Mouse (Mus musculus) layer of hippocampus, adult 2 months (tissue): Measurements from ENCODE around the gene Emx1. TPM values are rescaled to one million over a fixed set of nuclear protein-coding genes. Genes with fewer than 3 reads are reported as not detected.

Experiments used
- DNase-seq, 2 experiments: peaks; one replicate each; pipeline ENCODE4 v3.0.0; 2022; ENCODE audit warnings: low spot score in 2 of 2
- H3K27ac ChIP-seq: fragments of 200-600 bp; 2 replicates; pipeline ENCODE4 v1.8.1; 2022
- H3K4me3 ChIP-seq: fragments of 200-600 bp; 2 replicates; pipeline ENCODE4 v1.8.1; 2022; ENCODE audit warnings: mild to moderate bottlenecking
- CTCF ChIP-seq: fragments of 200-600 bp; conservative IDR thresholded peaks from 2 replicates; pipeline ENCODE4 v1.8.1; 2022; ENCODE audit warnings: antibody characterized with exemption, mild to moderate bottlenecking, moderate library complexity
- total RNA-seq, 2 experiments: library from RNA; stranded (reverse); gene quantifications; 2 replicates each; pipeline ENCODE4 v1.2.3; 2021

The Emx1 gene
- total RNA-seq, 2 experiments from 2014 or later, result 15.9 to 20.2 TPM

DNA sequence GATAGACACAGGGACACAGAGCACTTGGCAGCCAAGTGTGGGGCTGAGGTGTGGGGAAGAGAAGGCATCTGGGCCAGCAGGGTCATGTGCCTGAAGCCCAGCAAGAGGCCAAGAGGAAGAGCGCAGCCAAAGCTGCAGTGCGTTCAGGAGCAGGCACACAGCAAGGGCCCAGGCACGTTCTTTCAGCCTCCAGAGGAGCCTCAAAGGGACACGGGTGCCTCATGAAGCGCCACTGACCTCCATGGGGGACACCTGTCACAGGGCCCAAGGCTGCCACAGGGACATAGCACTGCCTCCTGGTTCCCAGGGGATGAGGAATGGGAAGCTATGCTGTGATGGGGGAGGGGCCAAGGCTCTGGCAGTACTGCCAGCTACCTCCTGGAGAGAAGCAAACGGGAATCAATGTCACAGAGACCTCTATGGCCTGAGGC lies 63.6 kb downstream of the Emx1 start:
- no peak for DNase-seq
- no peak overlapping the region for H3K4me3 ChIP-seq
- H3K27ac ChIP-seq, result peak overlapping the region; percentile 4; the same call in 1 of the 2 replicates
- TF ChIP-seq CTCF, result no peak

DNA sequence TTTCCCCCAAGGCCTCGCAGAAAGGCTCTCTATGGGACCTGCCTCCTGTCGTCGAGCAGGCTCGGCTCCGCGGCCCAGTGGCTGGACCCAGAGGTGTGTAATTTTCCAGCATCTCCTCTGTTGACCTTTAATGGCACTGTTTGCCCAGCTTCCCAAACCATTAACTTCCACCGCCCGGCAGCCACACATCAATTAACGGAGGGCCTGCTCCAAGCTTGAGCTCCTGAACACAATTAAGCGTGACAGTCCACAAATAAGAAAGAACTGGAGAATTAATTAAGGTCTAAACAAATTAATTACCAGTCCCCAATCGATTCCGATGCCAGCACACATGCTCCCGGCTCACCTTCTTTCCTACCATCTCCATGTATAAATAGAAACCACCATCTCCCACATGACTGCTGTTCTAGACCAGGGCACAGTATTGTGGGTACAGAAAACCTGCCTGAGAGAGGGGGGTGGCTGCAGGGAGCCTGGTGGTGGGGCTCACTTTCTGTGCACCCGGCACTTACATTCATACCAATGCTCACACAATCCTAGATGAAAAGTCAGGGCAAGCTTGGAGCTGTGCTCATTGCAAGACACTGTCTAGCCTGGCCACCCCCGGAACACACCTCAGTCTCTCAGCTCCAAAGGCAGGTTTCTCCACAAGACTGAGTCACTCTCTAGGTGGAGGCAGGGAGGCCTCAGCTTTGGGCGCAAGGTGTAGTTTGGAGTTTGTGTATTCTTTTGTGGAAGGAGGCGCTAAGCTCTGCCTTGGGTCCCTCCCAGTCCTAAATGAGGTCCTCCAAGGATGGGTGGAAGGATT lies 65.2 kb downstream of the Emx1 start:
- TF ChIP-seq CTCF, result no peak
- H3K27ac ChIP-seq, result peak overlapping the region; percentile 64
- H3K4me3 ChIP-seq, result no peak overlapping the region
- DNase-seq, result no peak

DNA sequence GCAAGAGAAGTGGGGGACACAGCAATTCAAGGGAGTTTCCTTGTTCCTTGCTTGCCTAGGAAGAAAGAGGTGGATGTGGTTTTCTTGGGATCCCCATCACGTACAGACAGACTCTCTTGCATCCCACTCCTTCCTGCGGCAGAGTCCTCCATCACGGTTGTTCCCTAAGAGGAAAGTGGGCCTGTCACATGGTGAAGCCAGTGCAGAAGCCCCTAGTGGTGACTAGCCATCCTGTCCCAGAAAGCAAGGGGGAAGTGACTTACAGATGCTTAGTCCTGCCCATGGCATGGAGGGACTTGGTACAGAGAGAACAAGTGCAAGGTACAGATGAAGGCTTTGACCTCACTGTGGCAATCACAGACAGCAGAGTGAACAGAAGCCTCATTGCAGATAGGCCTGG lies 66.0 kb downstream of the Emx1 start:
- DNase-seq, result no peak
- TF ChIP-seq CTCF, result peak; percentile 60
- no peak overlapping the region for H3K4me3 ChIP-seq
- peak overlapping the region; percentile 64; the same call in 1 of the 2 replicates for H3K27ac ChIP-seq

Other genes with a start within 250 kb of the Emx1 start
- gene Exoc6b, start 117.9 kb upstream of the Emx1 start, total RNA-seq, result 100 to 1,000 TPM; 130 to 134 TPM
- 10 to 100 TPM; 44.5 to 48.2 TPM for gene Spr, start 49.7 kb upstream of the Emx1 start, total RNA-seq
- 100 to 1,000 TPM; 167 to 175 TPM for gene Sfxn5, start 146.0 kb downstream of the Emx1 start, total RNA-seq
- 10 to 100 TPM; 55.1 to 58.2 TPM for gene Rab11fip5, start 187.2 kb downstream of the Emx1 start, total RNA-seq
- gene Noto, start 236.4 kb downstream of the Emx1 start, total RNA-seq, result not detected
- gene Smyd5, start 244.6 kb downstream of the Emx1 start, total RNA-seq, result 10 to 100 TPM; 45.4 to 46.0 TPM